Mouse (Mus musculus) embryonic fibroblast, embryonic 13.5 days (primary cell): Measurements from ENCODE around the gene Akap5.

Experiments used
- CTCF ChIP-seq: IDR thresholded peaks from 2 replicates; pipeline ENCODE4 v1.5.1; 2011; ENCODE audit warnings: mild to moderate bottlenecking, control low read depth, low read length, moderate library complexity, borderline replicate concordance; ENCODE audit not compliant: insufficient read depth
- POLR2A ChIP-seq: IDR thresholded peaks from 2 replicates; pipeline ENCODE4 v1.6.1; 2011; ENCODE audit warnings: low read depth, mild to moderate bottlenecking, control low read depth, low read length, moderate library complexity

GRCm38 (mm10) chr12:76306852-76307561, 17.7 kb upstream of the Akap5 start:
- TF ChIP-seq CTCF = no peak
- TF ChIP-seq POLR2A = no peak
